Mouse (Mus musculus): ENCODE data around the gene Actl7a. TPM values are rescaled to one million over a fixed set of nuclear protein-coding genes. Genes with fewer than 3 reads are reported as not detected.
A peak's percentile ranks its signal among the peaks of the same experiment; 100 is the strongest.

Gene Actl7a
- total and polyA plus RNA-seq, 2 experiments, result not detected

DNA sequence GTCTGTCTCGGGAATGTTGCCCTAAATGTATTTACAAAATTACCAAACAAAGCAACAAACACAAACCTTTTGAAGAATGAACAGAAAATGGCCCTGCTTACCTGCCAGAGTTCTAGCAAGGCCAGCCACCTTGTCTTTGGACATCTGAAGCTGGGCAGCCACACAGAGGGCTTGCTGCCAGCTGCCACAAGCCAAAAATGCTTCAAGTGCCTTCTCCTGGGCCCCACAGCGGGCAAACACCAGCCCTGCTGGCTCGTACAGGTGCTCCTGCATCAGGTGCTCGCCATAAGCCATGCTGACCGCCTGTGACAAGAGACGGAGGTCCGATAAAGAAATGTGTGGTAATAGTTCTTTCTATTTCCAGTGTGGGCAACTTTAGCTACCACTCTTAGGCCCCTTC, 25.7 kb downstream of the Actl7a start:
- Histone ChIP-seq H3K36me3 (ENCODE audit: control insufficient read depth, insufficient read depth, low read length) (peaks cover 66% of the 10 kb centered on the region), H3K4me3 (ENCODE audit: insufficient read depth, low read depth, low read length) (no peak overlapping the region), H3K27me3 (ENCODE audit: control insufficient read depth, insufficient read depth, low read length) (no peaks in the 10 kb centered on the region), H3K4me1 (ENCODE audit: control insufficient read depth, insufficient read depth, low read length) (no peaks in the 10 kb centered on the region), H3K79me2 (ENCODE audit: control insufficient read depth, insufficient read depth, low read length) (no peaks in the 10 kb centered on the region), H3K27ac (replicated peaks; ENCODE audit: insufficient read depth, low read depth, low read length) (no peak overlapping the region), H3K9ac (ENCODE audit: low read depth, low read length) (no peak overlapping the region)
- DNase-seq (ENCODE audit: extremely low read depth, low read depth, low spot score), result no peak
- 69% methylated on average over 7 of the region's 7 CpGs for WGBS
- TF ChIP-seq CTCF (IDR thresholded peaks at IDR 0.05; ENCODE audit: low read depth, low read length) (no peak), POLR2A (IDR thresholded peaks at IDR 0.05; ENCODE audit: extremely low read depth, insufficient read depth, low read length) (no peak)

DNA sequence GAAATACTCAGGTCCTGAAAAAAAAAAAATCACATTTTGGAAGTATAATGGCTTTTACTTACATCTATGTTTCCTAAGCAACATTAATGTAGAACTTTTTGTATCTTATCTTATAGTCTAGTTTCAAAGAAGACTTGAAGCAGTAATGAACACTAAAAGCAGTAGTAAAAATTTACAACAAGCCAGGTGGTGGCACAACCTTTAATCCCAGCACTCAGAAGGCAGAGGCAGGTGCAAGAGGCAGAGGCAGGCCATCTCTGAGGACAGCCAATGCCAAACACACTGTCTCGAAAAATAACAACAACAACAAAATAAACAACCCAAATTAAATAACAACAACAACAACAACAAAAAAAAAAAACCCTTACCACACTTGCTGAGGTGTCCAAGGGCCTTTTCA, 27.9 kb downstream of the Actl7a start:
- WGBS, result 65% methylated on average over 1 of the region's 1 CpGs
- TF ChIP-seq POLR2A (IDR thresholded peaks at IDR 0.05; ENCODE audit: extremely low read depth, insufficient read depth, low read length), result no peak
- no peak for TF ChIP-seq CTCF (IDR thresholded peaks at IDR 0.05; ENCODE audit: low read depth, low read length)
- H3K36me3 ChIP-seq (ENCODE audit: control insufficient read depth, insufficient read depth, low read length), result peaks cover 71% of the 10 kb centered on the region

DNA sequence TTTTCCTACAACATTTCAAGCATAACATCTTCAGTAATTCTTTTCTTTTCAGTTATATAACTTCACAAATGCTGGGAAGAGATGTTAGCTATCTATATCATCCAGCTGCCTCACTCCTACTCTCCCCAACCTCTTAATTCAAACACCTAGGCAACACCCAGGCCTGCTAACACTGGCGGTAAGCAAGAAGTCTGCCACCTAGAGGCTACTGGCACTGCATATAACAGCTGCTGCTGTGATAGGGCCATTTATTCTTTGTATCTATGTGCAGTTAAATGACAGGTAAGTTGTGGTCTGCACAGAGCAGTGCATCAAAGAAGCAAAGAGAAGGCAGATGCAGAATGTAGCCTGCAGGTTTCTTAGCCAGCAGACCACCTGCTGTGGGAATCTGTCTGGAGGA, 48.2 kb downstream of the Actl7a start:
- H3K27ac ChIP-seq (replicated peaks; ENCODE audit: insufficient read depth, low read depth, low read length), result no peak overlapping the region
- H3K4me3 ChIP-seq (ENCODE audit: insufficient read depth, low read depth, low read length), result no peak overlapping the region
- peak; percentile 26; the same call in 1 of the 2 replicates for TF ChIP-seq CTCF (IDR thresholded peaks at IDR 0.05; ENCODE audit: low read depth, low read length)
- TF ChIP-seq POLR2A (IDR thresholded peaks at IDR 0.05; ENCODE audit: extremely low read depth, insufficient read depth, low read length), result no peak
- H3K79me2 ChIP-seq (ENCODE audit: control insufficient read depth, insufficient read depth, low read length), result no peaks in the 10 kb centered on the region
- WGBS, result 48% methylated on average over 1 of the region's 1 CpGs
- DNase-seq (ENCODE audit: extremely low read depth, low read depth, low spot score), result no peak
- peaks cover 68% of the 10 kb centered on the region for H3K36me3 ChIP-seq (ENCODE audit: control insufficient read depth, insufficient read depth, low read length)
- H3K27me3 ChIP-seq (ENCODE audit: control insufficient read depth, insufficient read depth, low read length), result no peaks in the 10 kb centered on the region
- H3K9ac ChIP-seq (ENCODE audit: low read depth, low read length), result no peak overlapping the region
- H3K4me1 ChIP-seq (ENCODE audit: control insufficient read depth, insufficient read depth, low read length), result no peaks in the 10 kb centered on the region

More for the DNA sequence above, 27.9 kb downstream of the Actl7a start:
- no peak for DNase-seq (ENCODE audit: extremely low read depth, low read depth, low spot score)
- Histone ChIP-seq H3K4me1 (ENCODE audit: control insufficient read depth, insufficient read depth, low read length) (no peaks in the 10 kb centered on the region), H3K79me2 (ENCODE audit: control insufficient read depth, insufficient read depth, low read length) (no peaks in the 10 kb centered on the region), H3K27me3 (ENCODE audit: control insufficient read depth, insufficient read depth, low read length) (no peaks in the 10 kb centered on the region), H3K9ac (ENCODE audit: low read depth, low read length) (no peak overlapping the region), H3K27ac (replicated peaks; ENCODE audit: insufficient read depth, low read depth, low read length) (no peak overlapping the region), H3K4me3 (ENCODE audit: insufficient read depth, low read depth, low read length) (no peak overlapping the region)

Other genes with a start within 250 kb of the Actl7a start
- gene Gm26657, start 3.3 kb upstream of the Actl7a start, total RNA-seq (2014; rRNA removed), result not detected in 2 replicates
- not detected in 2 replicates for gene Gm26657, start 3.3 kb upstream of the Actl7a start, polyA plus RNA-seq (2012; rRNA removed)
- not detected in 2 replicates for gene Actl7b, start 2.0 kb upstream of the Actl7a start, total RNA-seq (2014; rRNA removed)
- not detected in 2 replicates for gene Actl7b, start 2.0 kb upstream of the Actl7a start, polyA plus RNA-seq (2012; rRNA removed)
- gene Elp1, start 58.9 kb downstream of the Actl7a start, total RNA-seq (2014; rRNA removed), result 8.1 and 9.4 TPM in 2 replicates
- 3.8 and 6.4 TPM in 2 replicates for gene Elp1, start 58.9 kb downstream of the Actl7a start, polyA plus RNA-seq (2012; rRNA removed)
- 0.81 and 0.92 TPM in 2 replicates for gene Fam206a, start 58.9 kb downstream of the Actl7a start, total RNA-seq (2014; rRNA removed)
- gene Fam206a, start 58.9 kb downstream of the Actl7a start, polyA plus RNA-seq (2012; rRNA removed), result 0.95 and 1.1 TPM in 2 replicates
- gene Ctnnal1, start 121.8 kb downstream of the Actl7a start, total RNA-seq (2014; rRNA removed), result 3.4 and 3.9 TPM in 2 replicates
- 0.83 and 1.5 TPM in 2 replicates for gene Ctnnal1, start 121.8 kb downstream of the Actl7a start, polyA plus RNA-seq (2012; rRNA removed)
- gene Tmem245, start 204.0 kb downstream of the Actl7a start, total RNA-seq (2014; rRNA removed), result 16.3 and 20.9 TPM in 2 replicates
- 4.4 and 5.3 TPM in 2 replicates for gene Tmem245, start 204.0 kb downstream of the Actl7a start, polyA plus RNA-seq (2012; rRNA removed)
- under 0.01 TPM in 1 of 2 replicates, not detected in the other for gene Frrs1l, start 247.0 kb downstream of the Actl7a start, total RNA-seq (2014; rRNA removed)
- not detected in 2 replicates for gene Frrs1l, start 247.0 kb downstream of the Actl7a start, polyA plus RNA-seq (2012; rRNA removed)

Measured in liver, adult 2 months (tissue).